Mouse (Mus musculus): Measurements from ENCODE around the gene Abhd14a. TPM values are rescaled to one million over a fixed set of nuclear protein-coding genes. Genes with fewer than 3 reads are reported as not detected.

Abhd14a gene
- polyA plus RNA-seq, 1 experiment from 2014 or later = 43.2 TPM

DNA sequence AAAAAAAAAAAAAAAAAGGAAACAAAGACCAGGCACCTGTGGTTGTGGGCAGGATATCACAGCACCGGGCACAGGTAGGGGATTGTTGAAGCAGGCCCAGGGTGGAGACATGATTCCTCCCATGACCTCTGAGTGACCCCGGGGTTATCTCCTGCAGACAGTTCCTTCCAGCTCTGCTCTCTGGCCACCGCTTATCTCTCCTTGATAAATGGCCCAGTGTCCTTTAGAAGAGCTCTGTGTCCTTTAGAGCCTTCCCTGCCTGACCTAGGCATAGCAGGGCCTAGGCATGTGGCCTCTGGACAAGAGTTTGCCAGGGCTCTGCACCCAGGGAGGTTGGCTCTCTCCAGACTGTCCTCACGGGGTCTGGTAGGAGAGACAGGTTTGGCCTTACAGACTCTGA is 49.7 kb downstream of the Abhd14a start:
- Histone ChIP-seq H3K27me3 (ENCODE audit: control insufficient read depth, insufficient read depth, low read length) (no peaks in the 10 kb centered on the region), H3K27ac (replicated peaks; ENCODE audit: low read depth, low read length) (no peak overlapping the region), H3K36me3 (ENCODE audit: control insufficient read depth, insufficient read depth, low read length) (no peaks in the 10 kb centered on the region), H3K4me3 (ENCODE audit: low read depth, low read length) (no peak overlapping the region), H3K4me2 (ENCODE audit: low read depth, severe bottlenecking) (no peak overlapping the region), H3K4me1 (ENCODE audit: control insufficient read depth, insufficient read depth, low read length) (peaks cover 7% of the 10 kb centered on the region; the same call in 1 of the 2 replicates), H3K9ac (ENCODE audit: low read length) (no peak overlapping the region), H3K9me3 (ENCODE audit: control insufficient read depth, low read length) (no peaks in the 10 kb centered on the region)
- 60% methylated on average over 4 of the region's 4 CpGs for WGBS
- ATAC-seq (ENCODE audit: insufficient number of reproducible peaks, low FRiP score, low TSS enrichment, low read depth) = no peak
- no peak for DNase-seq (ENCODE audit: low spot score)

DNA sequence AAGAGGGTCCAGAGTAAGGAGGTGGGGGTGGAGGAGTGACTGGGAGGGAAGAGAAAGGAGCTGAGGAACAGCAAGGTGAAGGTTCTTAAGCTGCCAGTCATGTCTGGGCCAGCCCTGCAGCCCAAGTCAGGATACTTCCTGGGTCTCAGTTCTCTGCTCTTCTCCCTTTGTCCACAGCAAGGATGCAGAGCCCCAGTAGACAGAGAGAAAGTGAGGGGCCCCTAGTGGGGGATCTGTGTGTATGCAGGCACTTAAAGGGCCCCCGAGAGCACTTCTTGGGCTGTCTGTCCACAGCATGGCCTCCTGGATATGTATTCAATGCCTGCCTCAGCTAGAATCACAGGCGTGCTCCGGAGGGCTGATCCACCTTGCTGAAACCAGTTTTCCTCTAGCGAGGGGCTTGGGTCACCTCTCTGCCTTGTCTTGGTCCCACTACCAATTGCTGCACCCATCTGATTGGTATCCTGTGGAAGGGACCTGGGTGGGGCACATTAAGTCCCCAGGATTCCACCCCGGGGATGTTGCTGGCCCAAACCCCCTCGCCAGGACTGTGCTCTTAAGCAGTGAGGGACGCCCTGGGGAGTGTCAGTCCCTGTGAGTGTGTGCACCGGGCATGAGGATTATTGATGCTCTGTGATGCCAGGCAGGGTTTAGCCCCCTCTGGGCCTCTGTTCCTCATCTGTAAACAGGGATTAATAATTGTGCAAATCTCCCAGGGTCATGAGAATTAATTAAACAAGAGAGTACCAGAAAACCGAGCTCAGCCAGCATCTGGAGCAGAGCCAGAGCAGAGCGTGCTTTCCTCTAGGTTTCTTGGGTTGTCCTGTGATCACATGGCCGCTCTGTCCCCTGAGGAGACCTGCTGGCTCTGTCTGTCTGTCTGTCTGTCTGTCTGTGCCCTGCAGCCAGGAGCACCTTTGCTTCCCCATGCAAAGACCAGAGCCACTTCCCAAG is 52.6 kb downstream of the Abhd14a start:
- Histone ChIP-seq H3K9me3 (ENCODE audit: control insufficient read depth, low read length) (no peaks in the 10 kb centered on the region), H3K27me3 (ENCODE audit: control insufficient read depth, insufficient read depth, low read length) (no peaks in the 10 kb centered on the region), H3K4me3 (ENCODE audit: low read depth, low read length) (no peak overlapping the region), H3K4me2 (ENCODE audit: low read depth, severe bottlenecking) (no peak overlapping the region), H3K27ac (replicated peaks; ENCODE audit: low read depth, low read length) (no peak overlapping the region), H3K9ac (ENCODE audit: low read length) (no peak overlapping the region), H3K4me1 (ENCODE audit: control insufficient read depth, insufficient read depth, low read length) (peaks cover 7% of the 10 kb centered on the region; the same call in 1 of the 2 replicates), H3K36me3 (ENCODE audit: control insufficient read depth, insufficient read depth, low read length) (no peaks in the 10 kb centered on the region)
- 56% methylated on average over 11 of the region's 11 CpGs for WGBS
- DNase-seq (ENCODE audit: low spot score) = peak; percentile 46
- ATAC-seq (ENCODE audit: insufficient number of reproducible peaks, low FRiP score, low TSS enrichment, low read depth) = no peak

DNA sequence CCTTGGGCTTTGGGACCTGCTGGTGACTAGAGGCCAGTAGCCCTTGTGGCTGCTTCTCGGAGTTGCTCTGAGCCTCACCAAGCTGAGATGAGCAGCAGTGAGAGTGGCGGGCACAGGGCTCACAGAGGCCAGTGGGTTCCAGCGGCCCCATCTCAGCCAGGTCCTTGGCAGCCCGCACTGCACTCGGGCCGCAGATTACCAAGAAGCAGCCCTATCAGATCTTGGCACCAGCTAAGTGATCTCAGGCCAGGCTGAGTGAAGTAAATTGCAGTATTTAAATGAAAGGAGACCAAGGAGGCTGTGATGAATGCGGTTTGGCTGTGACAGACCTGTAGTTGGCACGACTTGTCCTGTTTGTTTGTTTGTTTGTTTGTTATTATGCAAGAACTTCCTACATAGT is 53.9 kb downstream of the Abhd14a start:
- ATAC-seq (ENCODE audit: insufficient number of reproducible peaks, low FRiP score, low TSS enrichment, low read depth) (no peak), DNase-seq (ENCODE audit: low spot score) (no peak)
- no peaks in the 10 kb centered on the region for H3K9me3 ChIP-seq (ENCODE audit: control insufficient read depth, low read length)
- H3K27me3 ChIP-seq (ENCODE audit: control insufficient read depth, insufficient read depth, low read length) = no peaks in the 10 kb centered on the region
- no peak overlapping the region for H3K27ac ChIP-seq (replicated peaks; ENCODE audit: low read depth, low read length)
- H3K36me3 ChIP-seq (ENCODE audit: control insufficient read depth, insufficient read depth, low read length) = no peaks in the 10 kb centered on the region
- no peak overlapping the region for H3K9ac ChIP-seq (ENCODE audit: low read length)
- 90% methylated on average over 8 of the region's 8 CpGs for WGBS
- no peak overlapping the region for H3K4me3 ChIP-seq (ENCODE audit: low read depth, low read length)
- no peak overlapping the region for H3K4me2 ChIP-seq (ENCODE audit: low read depth, severe bottlenecking)
- H3K4me1 ChIP-seq (ENCODE audit: control insufficient read depth, insufficient read depth, low read length) = peaks cover 4% of the 10 kb centered on the region; the same call in 1 of the 2 replicates

DNA sequence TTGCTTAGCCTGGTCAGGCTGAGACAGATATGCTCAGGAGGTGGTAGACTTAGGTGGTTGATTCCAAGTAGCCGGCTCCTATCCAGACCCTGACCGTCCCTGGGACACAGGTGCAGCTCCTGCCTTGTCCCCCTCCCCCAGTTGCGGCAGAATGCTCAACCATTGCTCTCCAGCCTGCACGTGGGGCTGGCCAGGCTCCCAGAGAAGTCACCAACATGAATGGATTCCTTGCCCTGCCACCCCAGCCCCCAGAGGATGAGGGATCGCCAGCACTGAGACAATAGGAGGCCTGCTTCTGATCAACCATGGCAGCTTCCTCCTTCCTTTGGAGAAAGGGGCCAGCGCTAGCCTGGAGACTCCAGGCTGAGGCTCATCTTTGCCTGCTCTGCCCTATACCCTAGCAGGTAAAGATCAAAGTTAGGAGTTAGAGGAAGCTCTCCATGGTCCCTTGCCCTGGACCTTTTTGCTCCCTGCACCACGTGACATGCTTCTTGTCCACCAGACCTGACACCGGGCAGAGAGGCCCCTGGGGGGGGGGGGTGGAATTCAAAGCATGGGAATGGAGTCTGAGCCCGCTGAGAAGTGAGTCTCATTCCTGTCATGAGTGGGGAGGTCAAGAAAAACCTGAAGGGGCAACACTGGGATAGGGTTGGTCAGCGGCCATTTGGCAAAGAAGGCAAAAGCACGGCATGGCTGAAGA is 54.5 kb downstream of the Abhd14a start:
- DNase-seq (ENCODE audit: low spot score) = no peak
- Histone ChIP-seq H3K9me3 (ENCODE audit: control insufficient read depth, low read length) (no peaks in the 10 kb centered on the region), H3K9ac (ENCODE audit: low read length) (no peak overlapping the region), H3K36me3 (ENCODE audit: control insufficient read depth, insufficient read depth, low read length) (no peaks in the 10 kb centered on the region), H3K4me1 (ENCODE audit: control insufficient read depth, insufficient read depth, low read length) (peaks cover 4% of the 10 kb centered on the region; the same call in 1 of the 2 replicates), H3K27ac (replicated peaks; ENCODE audit: low read depth, low read length) (no peak overlapping the region), H3K4me2 (ENCODE audit: low read depth, severe bottlenecking) (no peak overlapping the region), H3K4me3 (ENCODE audit: low read depth, low read length) (no peak overlapping the region), H3K27me3 (ENCODE audit: control insufficient read depth, insufficient read depth, low read length) (no peaks in the 10 kb centered on the region)
- ATAC-seq (ENCODE audit: insufficient number of reproducible peaks, low FRiP score, low TSS enrichment, low read depth) = no peak
- WGBS = 71% methylated on average over 11 of the region's 11 CpGs

Other genes with a start within 250 kb of the Abhd14a start
- gene Ppm1m, start 247.9 kb downstream of the Abhd14a start, polyA plus RNA-seq (2014; fragmentation: Nextera tagmentation; extraction: Ambion mirVana) = 42.2 and 42.4 TPM in 2 replicates
- gene Twf2, start 244.6 kb downstream of the Abhd14a start, polyA plus RNA-seq (2014; fragmentation: Nextera tagmentation; extraction: Ambion mirVana) = 66.5 and 68.5 TPM in 2 replicates
- not detected in 2 replicates for gene Tlr9, start 225.1 kb downstream of the Abhd14a start, polyA plus RNA-seq (2014; fragmentation: Nextera tagmentation; extraction: Ambion mirVana)
- 79.6 and 84.7 TPM in 2 replicates for gene Alas1, start 199.0 kb downstream of the Abhd14a start, polyA plus RNA-seq (2014; fragmentation: Nextera tagmentation; extraction: Ambion mirVana)
- 34.1 and 40.1 TPM in 2 replicates for gene Poc1a, start 166.6 kb downstream of the Abhd14a start, polyA plus RNA-seq (2014; fragmentation: Nextera tagmentation; extraction: Ambion mirVana)
- 63.4 and 67.4 TPM in 2 replicates for gene Dusp7, start 79.0 kb downstream of the Abhd14a start, polyA plus RNA-seq (2014; fragmentation: Nextera tagmentation; extraction: Ambion mirVana)
- gene Rpl29, start 18.2 kb downstream of the Abhd14a start, polyA plus RNA-seq (2014; fragmentation: Nextera tagmentation; extraction: Ambion mirVana) = 1,049 and 1,075 TPM in 2 replicates
- 41.9 and 42.6 TPM in 2 replicates for gene Acy1, start 9.4 kb downstream of the Abhd14a start, polyA plus RNA-seq (2014; fragmentation: Nextera tagmentation; extraction: Ambion mirVana)
- 7.9 and 9.3 TPM in 2 replicates for gene Abhd14b, start 219 bp downstream of the Abhd14a start, polyA plus RNA-seq (2014; fragmentation: Nextera tagmentation; extraction: Ambion mirVana)
- gene Pcbp4, start 5.6 kb upstream of the Abhd14a start, polyA plus RNA-seq (2014; fragmentation: Nextera tagmentation; extraction: Ambion mirVana) = 162 and 172 TPM in 2 replicates
- 0.24 and 0.58 TPM in 2 replicates for gene Gpr62, start 18.3 kb upstream of the Abhd14a start, polyA plus RNA-seq (2014; fragmentation: Nextera tagmentation; extraction: Ambion mirVana)
- 55.4 and 55.7 TPM in 2 replicates for gene Rrp9, start 28.3 kb upstream of the Abhd14a start, polyA plus RNA-seq (2014; fragmentation: Nextera tagmentation; extraction: Ambion mirVana)
- gene Parp3, start 29.3 kb upstream of the Abhd14a start, polyA plus RNA-seq (2014; fragmentation: Nextera tagmentation; extraction: Ambion mirVana) = 1.5 and 2.0 TPM in 2 replicates
- gene Iqcf1, start 52.3 kb upstream of the Abhd14a start, polyA plus RNA-seq (2014; fragmentation: Nextera tagmentation; extraction: Ambion mirVana) = not detected in 2 replicates
- gene Iqcf5, start 66.9 kb upstream of the Abhd14a start, polyA plus RNA-seq (2014; fragmentation: Nextera tagmentation; extraction: Ambion mirVana) = not detected in 2 replicates
- gene Iqcf3, start 114.0 kb upstream of the Abhd14a start, polyA plus RNA-seq (2014; fragmentation: Nextera tagmentation; extraction: Ambion mirVana) = not detected in 2 replicates
- gene Iqcf4, start 123.3 kb upstream of the Abhd14a start, polyA plus RNA-seq (2014; fragmentation: Nextera tagmentation; extraction: Ambion mirVana) = not detected in 2 replicates
- gene Iqcf6, start 178.9 kb upstream of the Abhd14a start, polyA plus RNA-seq (2014; fragmentation: Nextera tagmentation; extraction: Ambion mirVana) = not detected in 2 replicates
- 0.09 and 0.11 TPM in 2 replicates for gene Grm2, start 208.4 kb upstream of the Abhd14a start, polyA plus RNA-seq (2014; fragmentation: Nextera tagmentation; extraction: Ambion mirVana)
- gene Tex264, start 238.2 kb upstream of the Abhd14a start, polyA plus RNA-seq (2014; fragmentation: Nextera tagmentation; extraction: Ambion mirVana) = 34.9 and 37.9 TPM in 2 replicates

Data from limb, embryonic 11.5 days (tissue).